Mouse (Mus musculus) heart, embryonic 10.5 days (tissue): ENCODE measurements around the gene Gm13090. TPM values are rescaled to one million over a fixed set of nuclear protein-coding genes. Genes with fewer than 3 reads are reported as not detected.

Experiments
- DNase-seq: peaks from one replicate; pipeline ENCODE4 v3.0.0-alpha.2; 2017; ENCODE audit warnings: low spot score
- H3K27ac ChIP-seq: fragments of 300-500 bp; sonication (generic); 2 replicates; pipeline ENCODE4 v1.5.1; 2016; ENCODE audit warnings: mild to moderate bottlenecking
- H3K27me3 ChIP-seq: fragments of 300-500 bp; sonication (generic); 2 replicates; pipeline ENCODE4 v1.6.1; 2016; ENCODE audit warnings: mild to moderate bottlenecking; ENCODE audit not compliant: poor library complexity, insufficient read depth, severe bottlenecking
- H3K36me3 ChIP-seq: fragments of 300-500 bp; sonication (generic); 2 replicates; pipeline ENCODE4 v1.6.1; 2016; ENCODE audit warnings: mild to moderate bottlenecking, moderate library complexity
- H3K4me1 ChIP-seq: fragments of 300-500 bp; sonication (generic); 2 replicates; pipeline ENCODE4 v1.6.1; 2016; ENCODE audit warnings: mild to moderate bottlenecking
- H3K4me3 ChIP-seq: fragments of 300-500 bp; sonication (generic); 2 replicates; pipeline ENCODE4 v1.5.1; 2016; ENCODE audit warnings: mild to moderate bottlenecking, moderate library complexity
- H3K9me3 ChIP-seq: fragments of 300-500 bp; sonication (generic); 2 replicates; pipeline ENCODE4 v1.6.1; 2016; ENCODE audit warnings: mild to moderate bottlenecking, moderate library complexity
- WGBS: fragments of 180-500 bp; shearing (Covaris S2); methylation state at CpG from one replicate; pipeline ENCODE4 v1.1.7; 2016; 5-methylcytosine and 5-hydroxymethylcytosine counted together
- polyA plus RNA-seq: library from polyadenylated mRNA; unstranded; fragments of >200 nt; fragmentation: Nextera tagmentation; extraction: Ambion mirVana; gene quantifications from 2 replicates; pipeline ENCODE4 v1.2.1, GENCODE M21; 2016

The Gm13090 gene
- polyA plus RNA-seq, 1 experiment from 2014 or later = not detected

DNA sequence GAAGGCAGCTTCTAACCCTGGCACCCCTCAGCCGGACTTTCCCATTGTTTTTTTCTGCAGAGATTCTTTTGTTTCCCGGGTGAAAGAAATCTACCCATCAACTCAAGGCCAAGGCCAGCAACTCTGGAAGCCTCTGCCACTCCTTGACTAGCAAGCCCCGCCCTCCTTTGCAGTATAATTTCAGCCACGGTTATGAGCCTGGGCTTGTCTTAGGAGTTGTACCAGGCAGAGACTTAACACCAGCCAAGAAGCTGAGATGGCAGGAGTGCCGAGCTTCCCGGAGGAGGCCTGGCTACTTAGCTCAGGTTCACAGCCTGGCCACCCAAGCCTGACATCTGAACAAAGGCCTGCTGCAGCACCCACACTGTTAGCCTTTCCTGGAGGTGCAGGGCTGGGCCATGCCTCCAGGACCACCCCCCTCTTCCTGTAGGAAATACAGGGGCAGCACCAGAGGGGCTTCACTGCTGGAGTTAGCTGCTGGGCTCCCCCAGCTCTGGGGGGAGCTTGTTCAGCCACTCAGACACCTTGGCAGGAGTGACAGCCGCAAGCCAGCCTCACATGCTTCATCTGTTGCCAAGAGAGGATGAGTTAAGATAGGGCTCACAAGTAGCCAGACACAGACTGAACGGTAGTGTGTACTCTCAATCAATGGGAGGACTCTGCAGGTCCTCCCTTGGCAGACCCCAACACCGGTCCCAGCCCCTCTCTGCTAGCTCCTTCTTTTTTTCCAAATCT is 41.6 kb downstream of the Gm13090 start:
- H3K9me3 ChIP-seq = no peaks in the 10 kb centered on the region
- DNase-seq = no peak
- H3K27me3 ChIP-seq = peaks cover 45% of the 10 kb centered on the region
- peak overlapping the region; percentile 31 for H3K27ac ChIP-seq
- WGBS = 61% methylated on average over 9 of the region's 9 CpGs
- H3K36me3 ChIP-seq = no peaks in the 10 kb centered on the region
- H3K4me3 ChIP-seq = no peak overlapping the region
- H3K4me1 ChIP-seq = peaks cover 39% of the 10 kb centered on the region

DNA sequence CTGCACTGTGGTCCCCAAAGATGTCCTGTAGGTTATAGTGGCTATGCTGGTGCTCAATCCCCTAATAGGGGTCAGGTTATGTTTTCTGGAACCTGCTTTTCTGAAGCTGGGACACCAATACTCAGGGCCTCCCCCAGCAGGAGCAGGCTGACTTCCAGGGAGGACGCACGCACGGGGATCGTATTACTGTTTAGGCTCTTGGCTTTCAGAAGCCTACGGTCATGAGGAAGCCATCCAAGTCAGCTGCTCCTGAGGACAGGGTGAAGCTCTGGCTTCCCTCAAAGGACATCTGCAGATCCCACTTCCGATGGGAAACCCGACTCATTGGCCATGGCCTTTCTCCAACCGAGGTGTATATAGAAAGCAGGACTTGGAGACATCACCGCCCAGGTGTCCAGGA is 43.1 kb downstream of the Gm13090 start:
- Histone ChIP-seq H3K27ac (no peak overlapping the region), H3K27me3 (peaks cover 45% of the 10 kb centered on the region), H3K36me3 (no peaks in the 10 kb centered on the region), H3K4me3 (no peak overlapping the region), H3K9me3 (no peaks in the 10 kb centered on the region), H3K4me1 (peaks cover 36% of the 10 kb centered on the region)
- WGBS = 65% methylated on average over 9 of the region's 9 CpGs
- DNase-seq = no peak

DNA sequence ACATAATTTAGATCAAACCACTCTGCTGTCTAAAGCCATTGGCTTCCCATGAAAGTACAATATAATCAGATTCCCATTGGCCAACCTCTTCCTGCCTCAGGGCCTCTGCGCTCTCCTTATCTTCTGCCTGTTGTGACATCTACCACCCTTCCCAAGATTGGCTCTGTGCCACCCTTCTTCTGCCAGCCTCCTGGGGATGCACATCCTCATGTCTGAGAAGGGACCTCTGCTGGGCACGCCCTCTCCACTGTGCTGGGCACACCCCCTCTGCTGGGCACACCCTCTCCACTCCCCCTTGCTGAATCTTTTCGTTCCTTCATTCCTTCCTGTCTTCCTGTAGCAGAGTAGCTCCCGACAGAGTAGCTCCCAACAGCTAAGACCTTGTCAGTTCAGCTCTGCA is 44.4 kb downstream of the Gm13090 start:
- Histone ChIP-seq H3K4me3 (no peak overlapping the region), H3K27me3 (peaks cover 54% of the 10 kb centered on the region), H3K9me3 (no peaks in the 10 kb centered on the region), H3K27ac (no peak overlapping the region), H3K4me1 (peaks cover 39% of the 10 kb centered on the region), H3K36me3 (no peaks in the 10 kb centered on the region)
- DNase-seq = no peak
- WGBS = 43% methylated on average over 4 of the region's 4 CpGs

DNA sequence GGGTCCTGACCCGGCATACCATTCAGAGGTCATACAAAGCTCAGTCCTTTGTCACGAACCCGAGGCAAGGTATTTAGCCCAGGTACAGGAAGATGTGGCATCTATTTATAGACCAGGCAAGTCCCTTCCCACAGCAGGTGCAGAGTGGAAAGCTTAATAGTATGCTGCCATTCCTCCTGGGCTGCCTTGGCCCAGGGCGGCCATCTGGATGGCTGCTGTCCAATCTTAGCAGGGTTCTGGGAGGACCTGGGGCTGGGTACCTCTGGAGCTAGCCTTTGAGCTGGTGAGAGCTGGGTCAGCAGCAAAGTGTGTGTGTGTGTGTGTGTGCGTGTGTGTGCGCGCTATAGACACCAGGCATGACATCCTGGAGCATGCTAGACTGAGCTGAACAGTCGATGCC is 46.1 kb downstream of the Gm13090 start:
- Histone ChIP-seq H3K27ac (no peak overlapping the region), H3K27me3 (peaks cover 58% of the 10 kb centered on the region), H3K4me1 (peaks cover 46% of the 10 kb centered on the region), H3K36me3 (no peaks in the 10 kb centered on the region), H3K9me3 (no peaks in the 10 kb centered on the region), H3K4me3 (no peak overlapping the region)
- DNase-seq = no peak
- WGBS = 86% methylated on average over 8 of the region's 8 CpGs

DNA sequence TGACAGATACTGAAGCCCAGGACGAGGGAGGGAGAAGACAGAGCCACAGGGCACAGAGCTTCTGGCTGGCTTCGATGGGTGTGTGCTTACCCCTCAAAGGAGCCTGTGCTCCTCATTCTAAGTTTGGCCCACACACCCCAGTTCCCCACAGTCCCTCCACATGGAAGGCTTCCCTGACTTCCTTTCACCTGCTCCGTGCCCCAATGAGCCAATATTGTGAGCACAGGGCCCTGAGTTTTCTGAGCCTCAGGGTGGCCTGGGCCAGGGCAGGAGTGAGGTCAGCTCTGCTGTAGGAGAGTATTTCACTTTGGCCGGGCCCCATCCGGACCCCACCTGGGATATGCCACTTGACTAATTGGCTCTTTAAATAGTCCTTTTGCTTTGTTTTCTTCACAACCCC is 48.3 kb downstream of the Gm13090 start:
- peaks cover 46% of the 10 kb centered on the region for H3K4me1 ChIP-seq
- peak overlapping the region; percentile 24; the same call in 1 of the 2 replicates for H3K27ac ChIP-seq
- H3K36me3 ChIP-seq = no peaks in the 10 kb centered on the region
- H3K9me3 ChIP-seq = no peaks in the 10 kb centered on the region
- peak overlapping the region; percentile 3; the same call in 1 of the 2 replicates for H3K4me3 ChIP-seq
- no peak for DNase-seq
- H3K27me3 ChIP-seq = peaks cover 51% of the 10 kb centered on the region
- WGBS = 53% methylated on average over 5 of the region's 5 CpGs

DNA sequence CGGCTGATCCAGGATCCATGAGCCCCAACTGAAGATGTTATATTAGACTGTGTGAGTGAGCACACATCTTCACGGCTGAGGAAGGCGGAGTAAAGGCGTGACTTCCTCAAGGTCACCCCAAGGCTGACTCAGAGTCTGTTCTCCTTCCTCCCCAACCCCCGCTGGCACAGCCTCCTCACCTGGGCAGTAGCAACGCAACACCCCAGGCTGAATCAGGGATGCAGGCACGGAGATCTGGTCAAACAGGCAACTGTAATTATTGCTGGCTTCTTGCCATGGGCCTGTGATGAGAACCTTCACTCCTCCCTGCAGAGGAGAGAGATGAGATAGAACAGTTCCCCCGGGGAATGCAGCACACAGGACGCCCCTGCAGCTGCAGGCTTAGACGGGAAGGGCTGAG is 48.8 kb downstream of the Gm13090 start:
- H3K4me3 ChIP-seq = peak overlapping the region; percentile 3; the same call in 1 of the 2 replicates
- no peak for DNase-seq
- peaks cover 46% of the 10 kb centered on the region for H3K4me1 ChIP-seq
- no peaks in the 10 kb centered on the region for H3K36me3 ChIP-seq
- H3K27me3 ChIP-seq = peaks cover 47% of the 10 kb centered on the region
- 18% methylated on average over 10 of the region's 10 CpGs for WGBS
- H3K27ac ChIP-seq = peak overlapping the region; percentile 49; the same call in 1 of the 2 replicates
- H3K9me3 ChIP-seq = no peaks in the 10 kb centered on the region

DNA sequence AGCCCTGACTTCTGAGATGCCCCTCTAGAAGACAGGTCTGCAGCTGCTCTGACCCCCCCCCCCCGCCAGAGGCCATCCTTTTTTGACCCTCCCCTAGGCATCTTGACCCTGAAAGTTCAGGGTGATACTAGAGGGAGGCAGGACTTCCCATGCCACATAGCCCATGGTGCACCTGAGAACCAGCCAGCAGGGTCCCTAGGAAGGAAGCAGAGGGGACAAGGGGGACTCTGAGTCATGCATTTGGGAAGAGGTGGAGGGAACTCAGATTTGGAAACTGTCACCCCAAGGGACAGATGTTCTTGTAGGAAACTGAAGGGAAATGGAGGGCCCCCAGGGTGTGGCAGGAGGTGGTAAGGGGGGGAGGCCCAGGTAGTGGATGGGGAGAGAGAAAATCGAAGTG is 49.2 kb downstream of the Gm13090 start:
- no peak for DNase-seq
- H3K36me3 ChIP-seq = no peaks in the 10 kb centered on the region
- H3K27me3 ChIP-seq = peaks cover 45% of the 10 kb centered on the region
- no peaks in the 10 kb centered on the region for H3K9me3 ChIP-seq
- no peak overlapping the region for H3K4me3 ChIP-seq
- 30% methylated on average over 2 of the region's 2 CpGs for WGBS
- H3K27ac ChIP-seq = peak overlapping the region; percentile 49; the same call in 1 of the 2 replicates
- H3K4me1 ChIP-seq = peaks cover 49% of the 10 kb centered on the region

DNA sequence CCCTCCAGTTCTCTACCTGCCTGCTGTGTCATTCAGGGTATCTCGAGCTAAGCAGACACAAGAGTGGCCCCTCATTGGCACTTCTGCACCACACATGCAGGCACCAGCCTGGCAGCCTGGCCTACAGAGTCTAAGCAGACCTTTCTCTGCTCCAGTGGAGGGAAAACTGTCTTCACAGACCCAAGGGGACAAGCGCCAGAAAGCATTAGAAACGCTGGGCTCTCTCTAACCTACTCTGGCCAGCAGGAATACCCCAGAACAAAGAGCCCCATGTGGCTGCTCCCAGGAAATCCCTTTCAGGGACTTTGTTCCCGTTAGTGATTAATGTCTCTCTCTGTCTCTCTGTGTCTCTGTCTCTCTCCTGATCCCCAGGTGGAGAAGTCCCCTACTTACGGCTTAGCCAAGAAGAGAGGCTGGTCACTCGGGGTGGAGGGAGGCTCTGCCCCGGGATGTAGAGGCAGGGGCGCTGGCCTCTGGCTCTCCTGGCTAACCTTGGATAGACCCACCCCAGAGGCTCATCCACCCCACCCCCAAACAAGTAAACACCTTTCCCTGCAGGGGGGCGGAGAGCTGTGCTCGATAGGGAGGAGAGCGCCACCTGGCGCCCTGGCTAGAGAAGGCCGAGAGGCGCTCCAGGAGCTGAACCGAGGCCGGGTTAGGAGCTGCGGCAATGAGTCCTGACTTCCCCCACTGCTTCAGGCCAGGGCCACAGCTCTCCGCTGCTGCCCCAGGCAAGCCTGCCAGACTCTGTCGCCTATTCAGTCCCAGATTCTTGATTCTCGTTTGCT is 49.9 kb downstream of the Gm13090 start:
- 4% methylated on average over 20 of the region's 20 CpGs for WGBS
- no peak for DNase-seq
- Histone ChIP-seq H3K36me3 (0 out of 2 replicates have a peak, but pooled peaks cover 2% of the 10 kb centered on the region), H3K27me3 (peaks cover 41% of the 10 kb centered on the region), H3K9me3 (peaks cover 7% of the 10 kb centered on the region; the same call in 1 of the 2 replicates), H3K27ac (peak overlapping the region; percentile 49), H3K4me1 (peaks cover 43% of the 10 kb centered on the region), H3K4me3 (peak overlapping the region; percentile 39; the same call in 1 of the 2 replicates)

DNA sequence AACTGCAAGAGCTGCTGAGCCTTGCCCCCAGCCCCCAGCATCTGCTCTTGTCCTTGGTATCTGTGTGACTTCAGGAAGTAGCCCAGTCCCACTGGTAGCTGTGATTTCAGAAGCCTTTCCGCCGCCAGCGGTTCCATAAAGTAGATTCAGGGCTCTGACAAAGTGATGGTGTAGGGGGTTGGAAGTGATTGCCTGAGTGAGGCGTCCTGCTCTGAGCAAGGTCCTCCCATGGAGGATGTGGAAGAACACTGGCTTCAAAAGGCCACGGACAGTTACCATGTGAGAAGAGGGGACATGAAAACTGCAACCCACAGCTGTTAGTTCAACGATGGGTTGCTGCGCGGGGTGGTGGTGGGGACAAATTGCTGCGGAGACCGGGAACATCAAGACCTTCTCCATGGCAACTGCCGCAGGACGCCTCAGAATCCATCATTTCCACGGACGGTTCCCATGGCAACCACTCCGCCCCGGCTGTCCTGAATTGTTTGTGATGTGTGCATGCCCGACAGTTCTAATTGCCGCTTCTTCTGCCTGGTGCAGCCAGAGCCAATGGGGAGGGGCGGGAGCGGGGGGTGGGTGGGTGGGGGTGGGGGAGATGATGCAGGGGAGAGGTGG is 51.1 kb downstream of the Gm13090 start:
- WGBS = 17% methylated on average over 20 of the region's 20 CpGs
- peak overlapping the region; percentile 40 for H3K4me3 ChIP-seq

More for the DNA sequence above, 51.1 kb downstream of the Gm13090 start:
- Histone ChIP-seq H3K4me1 (peaks cover 43% of the 10 kb centered on the region), H3K27ac (no peak overlapping the region), H3K9me3 (peaks cover 10% of the 10 kb centered on the region), H3K36me3 (0 out of 2 replicates have a peak, but pooled peaks cover 3% of the 10 kb centered on the region), H3K27me3 (peaks cover 32% of the 10 kb centered on the region)
- no peak for DNase-seq

Other genes starting within 250 kb of the Gm13090 start
- 15.3 and 25.7 TPM in 2 replicates for gene Errfi1, start 235.7 kb upstream of the Gm13090 start, polyA plus RNA-seq
- 403 and 488 TPM in 2 replicates for gene Park7, start 175.1 kb upstream of the Gm13090 start, polyA plus RNA-seq
- 0.16 and 0.51 TPM in 2 replicates for gene Tnfrsf9, start 175.0 kb upstream of the Gm13090 start, polyA plus RNA-seq
- not detected in 2 replicates for gene Uts2, start 92.5 kb upstream of the Gm13090 start, polyA plus RNA-seq
- 5.6 and 7.0 TPM in 2 replicates for gene Per3, start 44.9 kb upstream of the Gm13090 start, polyA plus RNA-seq
- gene Vamp3, start 31.6 kb upstream of the Gm13090 start, polyA plus RNA-seq = 105 and 113 TPM in 2 replicates